Comparison of ENCODE assay signal across 8 mouse cellular contexts in the genomic region with DNA sequence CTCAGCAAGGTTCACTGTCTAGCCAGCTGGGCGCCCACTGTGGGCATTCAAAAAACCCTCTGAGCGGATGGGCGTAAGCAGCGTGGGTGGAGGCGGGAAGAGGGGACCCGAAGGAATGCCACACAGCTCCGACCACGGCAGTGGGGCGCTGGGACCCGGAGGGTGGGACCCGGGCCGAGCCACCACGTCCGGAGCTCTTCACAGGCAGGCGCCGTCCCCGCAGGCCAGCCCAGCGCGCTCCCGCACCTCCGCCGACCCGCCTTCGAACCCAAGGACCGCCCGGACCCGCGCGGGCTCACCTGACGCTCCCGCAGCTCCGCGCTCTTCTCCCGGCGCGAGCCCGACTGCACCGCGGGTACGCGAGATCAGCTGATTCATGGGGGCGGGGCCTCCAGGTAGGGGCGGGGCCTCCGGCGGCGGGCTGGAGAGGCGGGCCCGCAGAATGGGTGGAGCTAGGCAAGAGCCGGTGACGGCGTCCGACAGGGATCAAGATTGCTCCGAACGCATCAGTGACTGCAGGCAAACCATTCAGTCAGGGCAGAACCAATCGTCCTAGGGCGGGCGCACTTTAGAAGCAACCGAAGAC. TPM values are rescaled to one million over a fixed set of nuclear protein-coding genes. Genes with fewer than 3 reads are reported as not detected.
DNase-seq lines count a peak whose midpoint lies in the region; ATAC-seq and TF ChIP-seq lines count a peak whose summit lies in the region.

A gene (minus strand): TSS at position 376 of the 586 bp plus-strand sequence.

- peak within 1 kb of the TSS; percentile 85 for H3K4me2 ChIP-seq in kidney, embryonic 14.5 days (replicated peaks; ENCODE audit: low read depth, low read length)
- peak within 1 kb of the TSS; percentile 71 for H3K4me2 ChIP-seq in limb, embryonic 15.5 days

- DNase-seq in A20 (ENCODE audit: low read depth, low spot score): peak; percentile 97
- DNase-seq in heart, adult 9 months (ENCODE audit: low spot score in 2 of 2): peak; percentile 94 to 96
- peak; percentile 86 to 91 for DNase-seq in monocyte, adult 2 months (ENCODE audit: low read depth in 1 of 2, low spot score in 2 of 2)
- DNase-seq in spleen, postnatal 36 days (ENCODE audit: low spot score in 2 of 2): peak; percentile 95 to 96

- H3K4me1 ChIP-seq in bone marrow macrophage, adult 2 months (ENCODE audit: control insufficient read depth, insufficient read depth, low read length): no peaks in the 10 kb centered on the region
- no peaks in the 10 kb centered on the region for H3K4me1 ChIP-seq in embryonic fibroblast, embryonic 13.5 days (ENCODE audit: control insufficient read depth, insufficient read depth, low read length)
- 0 out of 2 replicates have a peak, but pooled peaks cover 3% of the 10 kb centered on the region for H3K4me1 ChIP-seq in kidney, embryonic 14.5 days (ENCODE audit: control insufficient read depth, insufficient read depth, low read length)
- 0 out of 2 replicates have a peak, but pooled peaks cover 4% of the 10 kb centered on the region for H3K4me1 ChIP-seq in limb, embryonic 15.5 days

- H3K4me3 ChIP-seq in bone marrow macrophage, adult 2 months (ENCODE audit: insufficient read depth, low read length): peak within 1 kb of the TSS; percentile 92
- peak within 1 kb of the TSS; percentile 83 for H3K4me3 ChIP-seq in embryonic fibroblast, embryonic 13.5 days (ENCODE audit: insufficient read depth, low read length)
- H3K4me3 ChIP-seq in kidney, embryonic 14.5 days (ENCODE audit: low read length): peak within 1 kb of the TSS; percentile 87
- H3K4me3 ChIP-seq in limb, embryonic 15.5 days: peak within 1 kb of the TSS; percentile 88

- no peaks in the 10 kb centered on the region for H3K27me3 ChIP-seq in kidney, embryonic 14.5 days (ENCODE audit: control insufficient read depth, insufficient read depth, low read length)
- H3K27me3 ChIP-seq in limb, embryonic 15.5 days: no peaks in the 10 kb centered on the region

- no peak for TF ChIP-seq CTCF in bone marrow macrophage, adult 2 months (IDR thresholded peaks at IDR 0.05; ENCODE audit: low read depth, low read length)
- no peak for TF ChIP-seq CTCF in embryonic fibroblast, embryonic 13.5 days (IDR thresholded peaks at IDR 0.05; ENCODE audit: borderline replicate concordance, insufficient read depth, low read length)

- TF ChIP-seq POLR2A in bone marrow macrophage, adult 2 months (IDR thresholded peaks at IDR 0.05; ENCODE audit: borderline replicate concordance, low read depth, low read length): no peak
- TF ChIP-seq POLR2A in embryonic fibroblast, embryonic 13.5 days (IDR thresholded peaks at IDR 0.05; ENCODE audit: low read depth, low read length): peak; percentile 87

- H3K36me3 ChIP-seq in kidney, embryonic 14.5 days (ENCODE audit: control insufficient read depth, insufficient read depth, low read length): no peaks in the 10 kb centered on the region
- H3K36me3 ChIP-seq in limb, embryonic 15.5 days: no peaks in the 10 kb centered on the region

- ATAC-seq in kidney, embryonic 14.5 days (ENCODE audit: low FRiP score, low TSS enrichment): peak; percentile 98
- peak; percentile 96 for ATAC-seq in limb, embryonic 15.5 days (ENCODE audit: insufficient number of reproducible peaks, low FRiP score, low TSS enrichment, low read depth)

- peak within 1 kb of the TSS; percentile 78 for H3K9ac ChIP-seq in kidney, embryonic 14.5 days (ENCODE audit: low read depth, low read length)
- peak within 1 kb of the TSS; percentile 75 for H3K9ac ChIP-seq in limb, embryonic 15.5 days

- H3K9me3 ChIP-seq in kidney, embryonic 14.5 days (ENCODE audit: control insufficient read depth, low read length): no peaks in the 10 kb centered on the region
- no peaks in the 10 kb centered on the region for H3K9me3 ChIP-seq in limb, embryonic 15.5 days

- WGBS in kidney, embryonic 14.5 days: under 1% methylated on average over 57 of the region's 58 CpGs
- under 1% methylated on average over 57 of the region's 58 CpGs for WGBS in limb, embryonic 15.5 days

- peak within 1 kb of the TSS; percentile 14 for H3K27ac ChIP-seq in bone marrow macrophage, adult 2 months (ENCODE audit: insufficient read depth, low read depth, low read length)
- 0 out of 2 replicates have a peak within 1 kb of the TSS, but pooled peaks have one; percentile 27 for H3K27ac ChIP-seq in embryonic fibroblast, embryonic 13.5 days (ENCODE audit: insufficient read depth, low read length)
- peak within 1 kb of the TSS; percentile 37; the same call in 1 of the 2 replicates for H3K27ac ChIP-seq in kidney, embryonic 14.5 days (ENCODE audit: low read depth, low read length)
- H3K27ac ChIP-seq in limb, embryonic 15.5 days: peak within 1 kb of the TSS; percentile 75

RNA-seq across cellular contexts. Expression of the gene that starts here (rescaled TPM):
- polyA plus RNA-seq in bone marrow macrophage, adult 2 months (2012; ENCODE audit: insufficient read depth, insufficient read length, missing spikeins): 10.1 TPM in 2 replicates
- polyA plus RNA-seq in embryonic fibroblast, embryonic 13.5 days (2011; ENCODE audit: insufficient read length, low read depth, missing spikeins): 9.3 TPM in 2 replicates
- 6.1 and 13.7 TPM in 2 replicates for polyA plus RNA-seq in kidney, embryonic 14.5 days (2014; fragmentation: Nextera tagmentation; extraction: Ambion mirVana)
- polyA plus RNA-seq in limb, embryonic 15.5 days (2015; fragmentation: Nextera tagmentation; extraction: Ambion mirVana): 7.5 TPM in 2 replicates

Comparison
In these comparisons a context has a peak if more than half of its experiments do, and no peak if none do; other contexts are left out.
1. Peak in every context shown above with its lines: DNase-seq, ATAC-seq, H3K4me3 ChIP-seq and H3K27ac ChIP-seq.
2. H3K27ac ChIP-seq: peak in every context shown above with its lines; median percentile 75 in limb, embryonic 15.5 days; 37 in kidney, embryonic 14.5 days; 27 in embryonic fibroblast, embryonic 13.5 days; 14 in bone marrow macrophage, adult 2 months.